ENCODE assay signal across 10 mouse cellular contexts in the genomic region with DNA sequence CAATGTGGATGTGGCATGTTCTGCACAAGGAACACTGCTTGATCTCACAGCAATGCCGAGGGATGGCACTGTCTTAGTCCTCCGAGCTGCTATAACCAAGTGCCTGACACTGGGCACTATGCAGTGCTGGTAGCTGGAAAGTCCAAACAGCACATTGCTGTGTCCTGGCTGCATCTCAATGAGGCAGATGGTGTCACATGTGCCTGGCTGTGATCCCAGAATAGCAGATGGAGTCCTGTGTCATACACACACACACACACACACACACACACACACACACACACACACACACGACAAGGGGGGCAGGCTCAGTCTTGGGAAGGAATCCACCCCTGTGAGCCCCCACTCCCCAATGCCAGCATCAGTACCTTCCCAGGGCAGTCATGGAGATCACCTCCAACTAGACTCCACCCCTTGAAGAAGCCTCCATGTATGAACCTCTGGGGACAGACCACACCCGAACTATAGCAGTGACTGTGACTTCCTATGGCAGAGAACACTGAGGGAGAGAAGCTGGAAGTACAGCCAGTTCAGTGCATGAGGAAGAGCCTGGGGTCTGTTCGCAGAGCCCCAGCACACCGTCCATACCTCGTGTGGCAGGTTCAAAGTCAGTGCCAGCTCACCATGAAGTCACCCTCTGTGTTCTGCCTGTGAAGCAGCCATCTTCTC.
DNase-seq lines count a peak whose midpoint lies in the region; ATAC-seq and TF ChIP-seq lines count a peak whose summit lies in the region.
"Had no signal": no experiment of that assay in that cellular context is flagged by ENCODE, and none has a peak within 500 bp of the region (broad histone marks: within the 10 kb centered on the region; RNA-seq: fewer than 3 reads in every experiment).

No protein-coding gene starts in this region.

- ATAC-seq in frontal cortex, adult (ENCODE audit: low TSS enrichment): no peak
- ATAC-seq in midbrain, postnatal 0 days (ENCODE audit: low FRiP score): no peak

- no peaks in the 10 kb centered on the region for H3K36me3 ChIP-seq in midbrain, postnatal 0 days (ENCODE audit: insufficient read depth, low read length)
- H3K36me3 ChIP-seq: heart, embryonic 15.5 days had no signal

- no peak overlapping the region for H3K9ac ChIP-seq in midbrain, postnatal 0 days (replicated peaks; ENCODE audit: low read length, poor library complexity, severe bottlenecking)
- H3K9ac ChIP-seq: heart, embryonic 15.5 days had no signal

- no peaks in the 10 kb centered on the region for H3K9me3 ChIP-seq in midbrain, postnatal 0 days (ENCODE audit: low read length)
- H3K9me3 ChIP-seq: heart, embryonic 15.5 days had no signal

- 79% methylated on average over 7 of the region's 7 CpGs for WGBS in midbrain, postnatal 0 days

- no peak overlapping the region for H3K27ac ChIP-seq in midbrain, postnatal 0 days (ENCODE audit: low read depth, low read length)
- H3K27ac ChIP-seq: heart, embryonic 15.5 days had no signal

- H3K4me3 ChIP-seq in midbrain, postnatal 0 days (ENCODE audit: low read depth, low read length): no peak overlapping the region
- H3K4me3 ChIP-seq: heart, embryonic 15.5 days; megakaryocyte, embryonic 14.5 days had no signal

- DNase-seq in frontal cortex, postnatal 10 days (ENCODE audit: low spot score in 2 of 2): peak; percentile 36 to 45
- peak; percentile 25 to 41 for DNase-seq in right cerebral cortex, adult 2 months (ENCODE audit: low spot score in 2 of 2)
- DNase-seq in right cerebral cortex, adult 18-20 months: no peak
- DNase-seq in kidney, postnatal 36 days: peak; percentile 14 to 29
- DNase-seq in midbrain, postnatal 0 days (ENCODE audit: low spot score): peak; percentile 80
- DNase-seq in ovary, postnatal 10 days (ENCODE audit: low spot score): no peak
- no peak for DNase-seq in embryo, embryonic 9.5 days (ENCODE audit: extremely low spot score)

- TF ChIP-seq CTCF in midbrain, postnatal 0 days (IDR thresholded peaks at IDR 0.05): no peak

- H3K27me3 ChIP-seq in midbrain, postnatal 0 days (ENCODE audit: insufficient read depth, low read length): no peaks in the 10 kb centered on the region

- H3K4me1 ChIP-seq in midbrain, postnatal 0 days (ENCODE audit: insufficient read depth, low read length): no peaks in the 10 kb centered on the region
- H3K4me1 ChIP-seq: heart, embryonic 15.5 days; megakaryocyte, embryonic 14.5 days had no signal

- H3K4me2 ChIP-seq in midbrain, postnatal 0 days (ENCODE audit: low read depth, low read length, poor library complexity, severe bottlenecking): no peak overlapping the region
- H3K4me2 ChIP-seq: heart, embryonic 15.5 days had no signal

Comparison
In these comparisons a context has a peak if more than half of its experiments do, and no peak if none do; other contexts are left out.
1. DNase-seq: peak in frontal cortex, postnatal 10 days (2 of 2), right cerebral cortex, adult 2 months (2 of 2), kidney, postnatal 36 days (2 of 2) and midbrain, postnatal 0 days (single experiment); none in right cerebral cortex, adult 18-20 months (single experiment), ovary, postnatal 10 days (single experiment) and embryo, embryonic 9.5 days (single experiment).